Mouse (Mus musculus): ENCODE measurements around the gene 4930519G04Rik. TPM values are rescaled to one million over a fixed set of nuclear protein-coding genes. Genes with fewer than 3 reads are reported as not detected.

Gene 4930519G04Rik
- polyA plus RNA-seq, 1 experiment from 2014 or later, result not detected

GRCm38 (mm10) chr5:114807893-114808292 lies 45.6 kb upstream of the 4930519G04Rik start:
- Histone ChIP-seq H3K4me2 (no peak overlapping the region), H3K9ac (no peak overlapping the region), H3K36me3 (ENCODE audit: insufficient read depth) (peaks cover 61% of the 10 kb centered on the region), H3K27ac (ENCODE audit: low read depth) (peak overlapping the region; percentile 20; the same call in 1 of the 2 replicates), H3K4me3 (ENCODE audit: low read depth, low read length) (no peak overlapping the region), H3K27me3 (ENCODE audit: insufficient read depth, low read length) (no peaks in the 10 kb centered on the region), H3K4me1 (ENCODE audit: insufficient read depth) (no peaks in the 10 kb centered on the region), H3K9me3 (ENCODE audit: low read depth, low read length) (no peaks in the 10 kb centered on the region)
- no peak for TF ChIP-seq CTCF (IDR thresholded peaks at IDR 0.05; ENCODE audit: low read depth)
- WGBS, result 72% methylated on average over 6 of the region's 6 CpGs
- ATAC-seq (ENCODE audit: insufficient read depth) (no peak), DNase-seq (no peak)

GRCm38 (mm10) chr5:114808385-114808784 lies 45.1 kb upstream of the 4930519G04Rik start:
- no peaks in the 10 kb centered on the region for H3K27me3 ChIP-seq (ENCODE audit: insufficient read depth, low read length)
- WGBS, result 75% methylated on average over 8 of the region's 8 CpGs
- no peak overlapping the region for H3K4me3 ChIP-seq (ENCODE audit: low read depth, low read length)
- no peak overlapping the region for H3K27ac ChIP-seq (ENCODE audit: low read depth)
- no peak for DNase-seq
- H3K4me2 ChIP-seq, result no peak overlapping the region
- no peaks in the 10 kb centered on the region for H3K9me3 ChIP-seq (ENCODE audit: low read depth, low read length)
- H3K36me3 ChIP-seq (ENCODE audit: insufficient read depth), result peaks cover 56% of the 10 kb centered on the region
- TF ChIP-seq CTCF (IDR thresholded peaks at IDR 0.05; ENCODE audit: low read depth), result no peak
- no peaks in the 10 kb centered on the region for H3K4me1 ChIP-seq (ENCODE audit: insufficient read depth)
- no peak overlapping the region for H3K9ac ChIP-seq
- ATAC-seq (ENCODE audit: insufficient read depth), result no peak

- Histone ChIP-seq H3K4me1 (ENCODE audit: insufficient read depth) (no peaks in the 10 kb centered on the region), H3K9me3 (ENCODE audit: low read depth, low read length) (no peaks in the 10 kb centered on the region), H3K27ac (ENCODE audit: low read depth) (no peak overlapping the region), H3K27me3 (ENCODE audit: insufficient read depth, low read length) (no peaks in the 10 kb centered on the region), H3K4me3 (ENCODE audit: low read depth, low read length) (no peak overlapping the region), H3K36me3 (ENCODE audit: insufficient read depth) (peaks cover 47% of the 10 kb centered on the region), H3K9ac (no peak overlapping the region), H3K4me2 (no peak overlapping the region)
- no peak for TF ChIP-seq CTCF (IDR thresholded peaks at IDR 0.05; ENCODE audit: low read depth)
- WGBS, result 75% methylated on average over 10 of the region's 10 CpGs
- ATAC-seq (ENCODE audit: insufficient read depth) (no peak), DNase-seq (no peak)
Observed at GRCm38 (mm10) chr5:114809181-114809756, 44.2 kb upstream of the 4930519G04Rik start.

- 89% methylated on average over 5 of the region's 5 CpGs for WGBS
- Histone ChIP-seq H3K9me3 (ENCODE audit: low read depth, low read length) (no peaks in the 10 kb centered on the region), H3K9ac (no peak overlapping the region), H3K4me2 (no peak overlapping the region), H3K27ac (ENCODE audit: low read depth) (no peak overlapping the region), H3K27me3 (ENCODE audit: insufficient read depth, low read length) (no peaks in the 10 kb centered on the region), H3K4me3 (ENCODE audit: low read depth, low read length) (no peak overlapping the region), H3K4me1 (ENCODE audit: insufficient read depth) (no peaks in the 10 kb centered on the region), H3K36me3 (ENCODE audit: insufficient read depth) (peaks cover 41% of the 10 kb centered on the region)
- DNase-seq (no peak), ATAC-seq (ENCODE audit: insufficient read depth) (no peak)
- TF ChIP-seq CTCF (IDR thresholded peaks at IDR 0.05; ENCODE audit: low read depth), result no peak
Observed at GRCm38 (mm10) chr5:114809826-114810225, 43.6 kb upstream of the 4930519G04Rik start.

- Histone ChIP-seq H3K27me3 (ENCODE audit: insufficient read depth, low read length) (no peaks in the 10 kb centered on the region), H3K27ac (ENCODE audit: low read depth) (peak overlapping the region; percentile 81), H3K9me3 (ENCODE audit: low read depth, low read length) (no peaks in the 10 kb centered on the region), H3K36me3 (ENCODE audit: insufficient read depth) (peaks cover 5% of the 10 kb centered on the region), H3K4me2 (peak overlapping the region; percentile 63), H3K4me1 (ENCODE audit: insufficient read depth) (no peaks in the 10 kb centered on the region), H3K4me3 (ENCODE audit: low read depth, low read length) (peak overlapping the region; percentile 88), H3K9ac (peak overlapping the region; percentile 71)
- ATAC-seq (ENCODE audit: insufficient read depth) (peak; percentile 95), DNase-seq (peak; percentile 96)
- WGBS, result under 1% methylated on average over 50 of the region's 50 CpGs
- no peak for TF ChIP-seq CTCF (IDR thresholded peaks at IDR 0.05; ENCODE audit: low read depth)
Observed at GRCm38 (mm10) chr5:114813525-114814181, 39.8 kb upstream of the 4930519G04Rik start.

GRCm38 (mm10) chr5:114816599-114816998 lies 36.9 kb upstream of the 4930519G04Rik start:
- WGBS, result 47% methylated on average over 6 of the region's 6 CpGs
- no peaks in the 10 kb centered on the region for H3K4me1 ChIP-seq (ENCODE audit: insufficient read depth)
- H3K4me2 ChIP-seq, result no peak overlapping the region
- H3K4me3 ChIP-seq (ENCODE audit: low read depth, low read length), result no peak overlapping the region
- H3K9me3 ChIP-seq (ENCODE audit: low read depth, low read length), result peaks cover 3% of the 10 kb centered on the region; the same call in 1 of the 2 replicates
- DNase-seq (peak; percentile 56), ATAC-seq (ENCODE audit: insufficient read depth) (no peak)
- no peaks in the 10 kb centered on the region for H3K27me3 ChIP-seq (ENCODE audit: insufficient read depth, low read length)
- H3K36me3 ChIP-seq (ENCODE audit: insufficient read depth), result no peaks in the 10 kb centered on the region
- TF ChIP-seq CTCF (IDR thresholded peaks at IDR 0.05; ENCODE audit: low read depth), result no peak
- H3K9ac ChIP-seq, result no peak overlapping the region
- H3K27ac ChIP-seq (ENCODE audit: low read depth), result no peak overlapping the region

GRCm38 (mm10) chr5:114818124-114818523 lies 35.3 kb upstream of the 4930519G04Rik start:
- Histone ChIP-seq H3K9ac (no peak overlapping the region), H3K4me3 (ENCODE audit: low read depth, low read length) (no peak overlapping the region), H3K4me2 (no peak overlapping the region), H3K9me3 (ENCODE audit: low read depth, low read length) (peaks cover 4% of the 10 kb centered on the region; the same call in 1 of the 2 replicates), H3K27me3 (ENCODE audit: insufficient read depth, low read length) (no peaks in the 10 kb centered on the region), H3K4me1 (ENCODE audit: insufficient read depth) (no peaks in the 10 kb centered on the region), H3K27ac (ENCODE audit: low read depth) (no peak overlapping the region), H3K36me3 (ENCODE audit: insufficient read depth) (no peaks in the 10 kb centered on the region)
- no peak for TF ChIP-seq CTCF (IDR thresholded peaks at IDR 0.05; ENCODE audit: low read depth)
- WGBS, result 78% methylated on average over 11 of the region's 11 CpGs
- no peak for DNase-seq
- no peak for ATAC-seq (ENCODE audit: insufficient read depth)

All from lung, embryonic 14.5 days (tissue).